Mouse (Mus musculus): ENCODE results near the gene Znrf2. TPM values are rescaled to one million over a fixed set of nuclear protein-coding genes. Genes with fewer than 3 reads are reported as not detected.

Gene Znrf2
- total and polyA plus RNA-seq, 3 experiments: 16.0 to 26.9 (median 18.3) TPM

DNA sequence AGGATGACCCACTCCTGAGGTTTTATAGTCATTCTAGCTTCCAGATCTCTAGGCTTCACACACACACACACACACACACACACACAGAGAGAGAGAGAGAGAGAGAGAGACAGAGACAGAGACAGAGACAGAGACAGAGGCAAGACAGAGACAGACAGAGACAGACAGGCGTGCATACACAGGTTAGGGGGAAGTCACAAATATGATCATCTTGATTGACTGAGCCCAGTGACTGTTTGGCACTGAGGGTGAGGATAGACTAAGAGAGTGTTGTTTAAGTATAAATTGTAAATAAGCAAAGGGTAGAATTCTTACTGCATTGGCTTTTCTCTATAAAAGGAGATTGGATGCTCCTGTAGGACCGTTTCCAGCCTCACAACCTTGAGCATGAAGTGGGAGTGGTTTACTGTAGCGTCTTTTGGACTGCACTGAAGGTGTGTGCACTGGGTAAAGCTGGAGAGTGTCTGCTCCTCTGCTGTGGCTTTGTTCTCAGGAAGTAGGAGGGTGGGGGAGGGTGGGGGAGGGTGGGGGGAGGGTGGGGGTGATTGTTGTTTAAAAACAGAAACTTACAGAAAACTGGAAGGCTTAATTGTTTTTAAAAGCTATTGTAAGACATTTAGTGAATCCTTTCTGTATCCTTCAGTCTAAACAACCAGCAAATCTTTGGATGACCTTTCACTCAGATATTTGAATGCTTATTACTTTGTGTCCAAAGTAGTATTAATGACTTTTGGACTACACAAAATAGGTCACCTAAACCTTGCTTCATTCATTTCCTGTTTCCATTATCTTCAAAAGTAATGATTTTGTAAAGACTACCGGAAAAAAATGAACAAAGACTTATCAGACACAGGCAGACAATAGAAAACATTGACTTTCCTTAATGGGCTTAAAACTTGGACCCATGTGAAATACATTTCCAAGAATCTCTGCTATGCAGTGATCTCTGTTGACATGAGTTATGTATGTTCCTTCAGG lies 32.8 kb downstream of the Znrf2 start:
- in situ Hi-C loops (cut with MboI; ENCODE audit: low pct_ligation_motif_present, low pct_unique_long_range_greater_than_20kb, low sequenced_read_pairs): no loop called here

DNA sequence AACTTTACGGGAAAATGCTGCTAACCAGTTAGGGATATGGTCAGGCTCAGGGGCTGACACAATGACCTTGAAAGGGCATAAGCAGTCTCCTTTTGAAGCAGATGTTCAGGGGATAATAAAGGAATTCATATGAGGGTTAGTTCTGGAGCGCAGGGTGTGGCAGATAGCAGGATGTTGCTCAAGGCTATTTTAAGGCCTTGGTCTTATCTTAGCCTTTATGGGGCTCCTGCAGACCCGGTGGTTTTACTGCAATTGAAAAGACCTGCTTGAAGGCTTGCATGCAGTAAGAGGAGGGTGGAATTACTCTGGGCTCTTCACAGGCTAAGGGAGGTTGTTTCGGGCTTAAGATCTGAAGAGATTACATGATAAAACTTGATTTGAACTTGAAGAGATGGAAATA lies 35.1 kb downstream of the Znrf2 start:
- H3K27ac ChIP-seq (ENCODE audit: insufficient read depth, low read depth): no peak overlapping the region
- peaks cover 3 to 67% of the 10 kb centered on the region in 2 experiments for H3K4me1 ChIP-seq (ENCODE audit: control insufficient read depth in 1 of 2, insufficient read depth in 2 of 2)

More for the DNA sequence above, 32.8 kb downstream of the Znrf2 start:
- H3K4me3 ChIP-seq (replicated peaks in 1 of 3; ENCODE audit: low read depth in 2 of 3, low read length in 2 of 3, poor library complexity in 1 of 3): no peak overlapping the region
- H3K9ac ChIP-seq (ENCODE audit: insufficient read depth, low read depth): no peak overlapping the region
- H3K27me3 ChIP-seq (replicated peaks): no peaks in the 10 kb centered on the region
- TF ChIP-seq CTCF (conservative IDR thresholded peaks at IDR 0.05 in 1 of 2, IDR thresholded peaks at IDR 0.05 in 1 of 2; ENCODE audit: low read depth in 2 of 2, low read length in 2 of 2): no peak
- DNase-seq (ENCODE audit: extremely low read depth): no peak
- no peak overlapping the region for H3K4me2 ChIP-seq (ENCODE audit: insufficient read depth, low read depth, poor library complexity, severe bottlenecking)
- dilution Hi-C loops (cut with MboI; ENCODE audit: extremely low pct_ligation_motif_present, extremely low pct_unique_long_range_greater_than_20kb, low sequenced_read_pairs): no loop called here
- H3K4me1 ChIP-seq (ENCODE audit: control insufficient read depth in 1 of 2, insufficient read depth in 2 of 2): peaks cover 3 to 47% of the 10 kb centered on the region in 2 experiments
- no peak overlapping the region for H3K27ac ChIP-seq (ENCODE audit: insufficient read depth, low read depth)
- H3K36me3 ChIP-seq (replicated peaks in 1 of 2; ENCODE audit: control insufficient read depth in 1 of 2, insufficient read depth in 1 of 2, low read length in 1 of 2): peaks cover 0 to 11% of the 10 kb centered on the region in 2 experiments
- H3K9me3 ChIP-seq (replicated peaks; ENCODE audit: low read length): no peaks in the 10 kb centered on the region
- no peaks in the 10 kb centered on the region; the same call in none of the 2 replicates for H3K79me2 ChIP-seq (replicated peaks; ENCODE audit: control insufficient read depth, extremely low read depth, insufficient read depth, poor library complexity, severe bottlenecking)

DNA sequence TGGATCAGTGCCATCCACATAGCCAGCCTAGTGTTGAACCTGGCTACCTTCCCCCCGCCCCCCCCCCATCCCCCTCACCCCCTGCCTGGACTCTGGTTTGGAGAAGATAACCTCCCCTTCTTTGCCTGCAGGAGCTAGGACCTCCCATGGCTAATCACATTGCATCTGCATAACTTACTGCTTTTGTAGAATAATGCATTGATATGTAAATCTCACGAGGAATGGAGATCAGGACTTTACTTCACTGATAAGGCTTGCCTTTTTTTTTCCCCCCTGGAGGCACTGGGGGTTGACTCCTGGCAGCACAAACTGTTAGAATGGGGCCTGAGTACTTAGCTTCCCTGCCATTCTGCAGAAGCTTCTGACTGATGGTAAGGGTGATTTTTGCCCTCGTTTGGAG lies 36.0 kb downstream of the Znrf2 start:
- Histone ChIP-seq H3K79me2 (replicated peaks; ENCODE audit: control insufficient read depth, extremely low read depth, insufficient read depth, poor library complexity, severe bottlenecking) (no peaks in the 10 kb centered on the region; the same call in 1 of the 2 replicates), H3K9me3 (replicated peaks; ENCODE audit: low read length) (no peaks in the 10 kb centered on the region), H3K36me3 (replicated peaks in 1 of 2; ENCODE audit: control insufficient read depth in 1 of 2, insufficient read depth in 1 of 2, low read length in 1 of 2) (peaks cover 0 to 8% of the 10 kb centered on the region in 2 experiments), H3K4me2 (ENCODE audit: insufficient read depth, low read depth, poor library complexity, severe bottlenecking) (no peak overlapping the region), H3K27me3 (replicated peaks) (no peaks in the 10 kb centered on the region), H3K27ac (ENCODE audit: insufficient read depth, low read depth) (no peak overlapping the region), H3K4me1 (ENCODE audit: control insufficient read depth in 1 of 2, insufficient read depth in 2 of 2) (peaks cover 3 to 67% of the 10 kb centered on the region in 2 experiments), H3K9ac (ENCODE audit: insufficient read depth, low read depth) (no peak overlapping the region), H3K4me3 (replicated peaks in 1 of 3; ENCODE audit: low read depth in 2 of 3, low read length in 2 of 3, poor library complexity in 1 of 3) (no peak overlapping the region)
- TF ChIP-seq CTCF (conservative IDR thresholded peaks at IDR 0.05 in 1 of 2, IDR thresholded peaks at IDR 0.05 in 1 of 2; ENCODE audit: low read depth in 2 of 2, low read length in 2 of 2) (no peak), RAD21 (IDR thresholded peaks at IDR 0.05; ENCODE audit: low read depth, low read length) (no peak), TCF12 (IDR thresholded peaks at IDR 0.05; ENCODE audit: low read depth, low read length) (no peak), MEF2A (IDR thresholded peaks at IDR 0.05; ENCODE audit: borderline replicate concordance, low read depth, low read length) (no peak)
- in situ Hi-C loops (cut with MboI; ENCODE audit: low pct_ligation_motif_present, low pct_unique_long_range_greater_than_20kb, low sequenced_read_pairs) (no loop called here), dilution Hi-C loops (cut with MboI; ENCODE audit: extremely low pct_ligation_motif_present, extremely low pct_unique_long_range_greater_than_20kb, low sequenced_read_pairs) (no loop called here)
- no peak for DNase-seq (ENCODE audit: extremely low read depth)

More for the DNA sequence above, 35.1 kb downstream of the Znrf2 start:
- Histone ChIP-seq H3K9ac (ENCODE audit: insufficient read depth, low read depth) (no peak overlapping the region), H3K27me3 (replicated peaks) (no peaks in the 10 kb centered on the region), H3K4me2 (ENCODE audit: insufficient read depth, low read depth, poor library complexity, severe bottlenecking) (no peak overlapping the region), H3K4me3 (replicated peaks in 1 of 3; ENCODE audit: low read depth in 2 of 3, low read length in 2 of 3, poor library complexity in 1 of 3) (no peak overlapping the region), H3K9me3 (replicated peaks; ENCODE audit: low read length) (no peaks in the 10 kb centered on the region), H3K36me3 (replicated peaks in 1 of 2; ENCODE audit: control insufficient read depth in 1 of 2, insufficient read depth in 1 of 2, low read length in 1 of 2) (peaks cover 0 to 8% of the 10 kb centered on the region in 2 experiments), H3K79me2 (replicated peaks; ENCODE audit: control insufficient read depth, extremely low read depth, insufficient read depth, poor library complexity, severe bottlenecking) (no peaks in the 10 kb centered on the region; the same call in none of the 2 replicates)
- dilution Hi-C loops (cut with MboI; ENCODE audit: extremely low pct_ligation_motif_present, extremely low pct_unique_long_range_greater_than_20kb, low sequenced_read_pairs) (no loop called here), in situ Hi-C loops (cut with MboI; ENCODE audit: low pct_ligation_motif_present, low pct_unique_long_range_greater_than_20kb, low sequenced_read_pairs) (no loop called here)
- TF ChIP-seq IRF4 (IDR thresholded peaks at IDR 0.05; ENCODE audit: low read depth, low read length): no peak
- no peak for DNase-seq (ENCODE audit: extremely low read depth)

All from CH12.LX (cell line).